Mouse (Mus musculus): Measurements from ENCODE around the gene Ranbp9. TPM values are rescaled to one million over a fixed set of nuclear protein-coding genes. Genes with fewer than 3 reads are reported as not detected.

Ranbp9 gene
- polyA plus RNA-seq, 1 experiment from 2014 or later: 10.6 TPM

GRCm38 (mm10) chr13:43469607-43470006, 11.5 kb downstream of the Ranbp9 start:
- Histone ChIP-seq H3K4me3 (no peak overlapping the region), H3K27ac (no peak overlapping the region), H3K27me3 (ENCODE audit: poor library complexity, severe bottlenecking) (no peaks in the 10 kb centered on the region), H3K36me3 (replicated peaks) (peaks cover 46% of the 10 kb centered on the region), H3K9me3 (peaks cover 18% of the 10 kb centered on the region; the same call in 1 of the 2 replicates), H3K4me1 (peaks cover 8% of the 10 kb centered on the region)
- no peak for DNase-seq (ENCODE audit: extremely low spot score, low spot score)
- WGBS: 80% methylated on average over 1 of the region's 1 CpGs

DNA sequence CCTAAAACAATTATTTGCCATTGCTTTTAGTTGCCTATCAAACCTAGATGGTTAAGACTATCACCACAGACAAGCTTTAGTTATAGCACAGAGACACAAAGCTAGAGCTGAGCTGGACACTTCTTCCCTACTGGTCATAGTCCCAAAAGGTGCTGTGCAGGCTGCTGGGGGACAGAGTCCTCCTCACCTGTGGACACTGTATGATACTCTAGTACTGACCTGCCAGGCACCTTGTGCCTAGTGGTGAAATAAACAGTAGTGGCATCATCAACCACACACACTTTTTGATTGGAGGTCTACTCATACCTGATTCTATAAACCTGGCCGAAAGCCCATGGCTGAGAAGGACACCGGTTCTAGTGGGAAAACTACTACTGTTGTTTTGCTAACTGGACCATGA, 16.5 kb downstream of the Ranbp9 start:
- 98% methylated on average over 2 of the region's 2 CpGs for WGBS
- H3K36me3 ChIP-seq (replicated peaks): peaks cover 50% of the 10 kb centered on the region
- no peaks in the 10 kb centered on the region for H3K27me3 ChIP-seq (ENCODE audit: poor library complexity, severe bottlenecking)
- H3K4me1 ChIP-seq: no peaks in the 10 kb centered on the region
- no peak overlapping the region for H3K4me3 ChIP-seq
- H3K9me3 ChIP-seq: peaks cover 17% of the 10 kb centered on the region; the same call in 1 of the 2 replicates
- DNase-seq (ENCODE audit: extremely low spot score, low spot score): no peak
- H3K27ac ChIP-seq: no peak overlapping the region

DNA sequence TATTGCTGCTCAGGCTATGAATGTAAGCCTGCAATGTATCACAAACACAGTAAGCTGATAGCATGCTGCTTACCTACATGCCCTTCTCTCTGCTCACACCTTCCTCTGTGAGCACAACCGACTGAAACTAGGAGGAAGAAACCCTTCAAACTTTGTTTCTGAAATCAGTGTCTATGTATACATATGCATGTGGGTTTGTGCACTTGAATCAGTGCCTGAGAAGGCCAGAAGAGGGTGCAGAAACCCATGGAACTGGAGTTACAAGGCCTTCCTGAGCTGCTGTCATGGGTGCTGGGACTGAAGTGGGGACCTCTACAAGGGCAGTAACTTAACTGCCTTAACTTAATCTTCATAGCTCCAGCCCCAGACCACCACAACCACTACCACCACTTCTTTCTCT, 23.9 kb downstream of the Ranbp9 start:
- H3K36me3 ChIP-seq (replicated peaks): peaks cover 23% of the 10 kb centered on the region
- H3K4me3 ChIP-seq: no peak overlapping the region
- H3K27me3 ChIP-seq (ENCODE audit: poor library complexity, severe bottlenecking): no peaks in the 10 kb centered on the region
- no peak overlapping the region for H3K27ac ChIP-seq
- WGBS: 91% methylated on average over 1 of the region's 1 CpGs
- DNase-seq (ENCODE audit: extremely low spot score, low spot score): no peak
- H3K4me1 ChIP-seq: peaks cover 17% of the 10 kb centered on the region
- peaks cover 3% of the 10 kb centered on the region; the same call in 1 of the 2 replicates for H3K9me3 ChIP-seq

DNA sequence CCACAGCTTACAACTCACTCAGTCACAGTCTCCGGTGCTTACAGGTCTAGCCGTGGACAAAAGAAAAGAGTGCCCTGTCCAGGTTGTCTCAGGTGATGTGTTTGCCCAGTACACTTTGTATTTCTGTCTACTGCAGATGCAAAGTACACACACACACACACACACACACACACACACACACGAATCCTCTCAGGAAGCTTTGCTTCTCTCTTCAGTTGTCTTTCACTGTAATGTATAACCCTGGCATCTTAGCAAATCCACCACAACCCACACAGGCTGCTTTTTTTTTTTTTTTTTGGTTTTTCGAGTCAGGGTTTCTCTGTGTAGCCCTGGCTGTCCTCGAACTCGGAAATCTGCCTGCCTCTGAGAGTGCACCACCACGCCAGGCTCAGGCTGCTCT, 26.7 kb downstream of the Ranbp9 start:
- Histone ChIP-seq H3K9me3 (no peaks in the 10 kb centered on the region), H3K4me1 (peaks cover 17% of the 10 kb centered on the region), H3K36me3 (replicated peaks) (peaks cover 10% of the 10 kb centered on the region), H3K27ac (no peak overlapping the region), H3K4me3 (no peak overlapping the region), H3K27me3 (ENCODE audit: poor library complexity, severe bottlenecking) (no peaks in the 10 kb centered on the region)
- DNase-seq (ENCODE audit: extremely low spot score, low spot score): no peak
- WGBS: 92% methylated on average over 7 of the region's 7 CpGs

DNA sequence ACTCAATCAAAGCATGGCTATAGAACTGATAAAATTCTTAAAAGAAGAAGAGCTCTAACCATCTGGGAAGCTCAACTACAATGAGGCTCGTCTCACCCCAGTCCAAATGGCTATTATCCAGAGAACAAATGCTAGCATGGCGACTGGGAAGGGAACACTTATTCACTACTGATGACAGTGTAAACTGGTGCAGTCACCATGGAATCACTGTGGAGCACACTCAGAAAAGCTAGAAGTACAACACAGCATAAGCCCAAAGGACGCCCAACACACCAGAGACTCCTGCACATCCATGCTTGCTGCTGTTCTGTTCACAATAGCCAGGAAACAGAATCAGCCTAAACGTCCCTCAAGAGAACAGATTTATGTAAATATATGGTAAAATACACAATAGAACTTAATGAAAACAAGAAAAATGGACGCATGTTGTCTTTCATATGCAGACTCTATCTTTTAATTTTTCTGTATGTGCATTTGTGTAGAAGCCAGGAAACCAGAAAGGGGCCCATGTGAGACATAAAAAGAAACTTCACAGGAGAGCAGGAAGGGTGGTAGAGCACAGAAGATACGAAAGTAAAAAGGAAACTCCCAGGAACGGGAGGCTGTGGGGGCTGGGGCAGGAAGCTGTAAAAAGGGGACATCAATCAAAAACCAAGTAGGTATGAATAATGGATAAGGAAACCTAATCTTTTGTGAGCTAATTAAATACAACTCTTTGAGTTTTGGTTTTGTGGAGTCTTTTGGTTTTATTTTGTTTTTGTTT, 28.1 kb downstream of the Ranbp9 start:
- 67% methylated on average over 7 of the region's 7 CpGs for WGBS
- Histone ChIP-seq H3K36me3 (replicated peaks) (peaks cover 10% of the 10 kb centered on the region), H3K27me3 (ENCODE audit: poor library complexity, severe bottlenecking) (no peaks in the 10 kb centered on the region), H3K4me1 (peaks cover 17% of the 10 kb centered on the region), H3K27ac (no peak overlapping the region), H3K9me3 (no peaks in the 10 kb centered on the region), H3K4me3 (no peak overlapping the region)
- DNase-seq (ENCODE audit: extremely low spot score, low spot score): no peak

GRCm38 (mm10) chr13:43452177-43452576, 28.9 kb downstream of the Ranbp9 start:
- H3K9me3 ChIP-seq: no peaks in the 10 kb centered on the region
- DNase-seq (ENCODE audit: extremely low spot score, low spot score): no peak
- H3K27ac ChIP-seq: no peak overlapping the region
- H3K4me1 ChIP-seq: peaks cover 20% of the 10 kb centered on the region
- WGBS: 90% methylated on average over 2 of the region's 2 CpGs
- H3K27me3 ChIP-seq (ENCODE audit: poor library complexity, severe bottlenecking): no peaks in the 10 kb centered on the region
- no peak overlapping the region for H3K4me3 ChIP-seq
- H3K36me3 ChIP-seq (replicated peaks): peaks cover 10% of the 10 kb centered on the region

- Histone ChIP-seq H3K27me3 (ENCODE audit: poor library complexity, severe bottlenecking) (no peaks in the 10 kb centered on the region), H3K36me3 (replicated peaks) (peaks cover 9% of the 10 kb centered on the region), H3K9me3 (no peaks in the 10 kb centered on the region), H3K4me3 (no peak overlapping the region), H3K4me1 (peaks cover 25% of the 10 kb centered on the region), H3K27ac (no peak overlapping the region)
- no peak for DNase-seq (ENCODE audit: extremely low spot score, low spot score)
- 86% methylated on average over 3 of the region's 3 CpGs for WGBS
These were observed 30.4 kb downstream of the Ranbp9 start for GRCm38 (mm10) chr13:43450686-43451085.

DNA sequence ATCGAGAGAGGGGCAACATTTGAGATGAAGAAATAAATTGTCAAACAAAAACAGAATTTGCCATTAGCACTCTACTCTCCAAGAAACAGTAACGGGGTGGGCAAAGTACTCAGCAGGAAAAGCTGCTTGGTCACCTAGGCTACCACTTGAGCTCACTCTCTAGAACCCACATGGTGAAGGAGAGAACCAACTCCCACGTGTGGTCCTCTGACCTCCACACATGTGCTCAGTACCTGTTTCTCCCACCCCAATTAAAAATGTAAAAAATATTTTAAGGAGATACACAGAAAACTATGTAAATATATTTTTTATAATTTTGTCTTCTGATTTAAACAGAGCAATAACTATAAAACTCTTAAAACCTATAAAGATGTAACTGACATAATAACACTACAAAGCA, 33.4 kb downstream of the Ranbp9 start:
- Histone ChIP-seq H3K9me3 (no peaks in the 10 kb centered on the region), H3K27me3 (ENCODE audit: poor library complexity, severe bottlenecking) (no peaks in the 10 kb centered on the region), H3K4me3 (no peak overlapping the region), H3K27ac (no peak overlapping the region), H3K36me3 (replicated peaks) (peaks cover 2% of the 10 kb centered on the region; the same call in 1 of the 2 replicates), H3K4me1 (peaks cover 9% of the 10 kb centered on the region; the same call in 1 of the 2 replicates)
- WGBS: 88% methylated on average over 3 of the region's 3 CpGs
- no peak for DNase-seq (ENCODE audit: extremely low spot score, low spot score)

GRCm38 (mm10) chr13:43445754-43446153, 35.3 kb downstream of the Ranbp9 start:
- peaks cover 8% of the 10 kb centered on the region; the same call in 1 of the 2 replicates for H3K4me1 ChIP-seq
- no peak overlapping the region for H3K4me3 ChIP-seq
- no peak for DNase-seq (ENCODE audit: extremely low spot score, low spot score)
- no peaks in the 10 kb centered on the region for H3K9me3 ChIP-seq
- peaks cover 2% of the 10 kb centered on the region; the same call in 1 of the 2 replicates for H3K36me3 ChIP-seq (replicated peaks)
- 94% methylated on average over 4 of the region's 4 CpGs for WGBS
- no peak overlapping the region for H3K27ac ChIP-seq
- H3K27me3 ChIP-seq (ENCODE audit: poor library complexity, severe bottlenecking): no peaks in the 10 kb centered on the region

DNA sequence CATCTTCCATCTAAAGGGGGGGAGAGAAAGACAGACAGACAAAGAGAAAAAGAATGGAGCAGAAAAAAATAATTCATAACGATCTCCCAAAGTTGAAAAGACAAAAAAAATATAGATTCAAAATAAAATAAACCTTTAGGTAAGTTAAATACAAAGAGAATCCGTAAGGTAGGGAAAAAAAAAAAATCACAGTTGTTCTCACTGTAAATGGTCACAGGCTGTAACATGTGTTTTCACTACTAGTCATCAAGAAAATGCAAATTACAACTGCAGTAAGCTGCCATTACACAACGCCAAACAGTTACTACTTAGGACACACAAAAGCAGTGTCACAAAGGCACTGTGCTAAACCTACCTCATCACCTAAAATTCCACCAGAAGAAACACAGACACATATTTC, 36.4 kb downstream of the Ranbp9 start:
- H3K9me3 ChIP-seq: no peaks in the 10 kb centered on the region
- peaks cover 8% of the 10 kb centered on the region; the same call in 1 of the 2 replicates for H3K4me1 ChIP-seq
- no peaks in the 10 kb centered on the region for H3K36me3 ChIP-seq (replicated peaks)
- DNase-seq (ENCODE audit: extremely low spot score, low spot score): no peak
- no peak overlapping the region for H3K4me3 ChIP-seq
- 93% methylated on average over 3 of the region's 3 CpGs for WGBS
- H3K27ac ChIP-seq: no peak overlapping the region
- H3K27me3 ChIP-seq (ENCODE audit: poor library complexity, severe bottlenecking): no peaks in the 10 kb centered on the region

- H3K27ac ChIP-seq: no peak overlapping the region
- H3K36me3 ChIP-seq (replicated peaks): no peaks in the 10 kb centered on the region
- DNase-seq (ENCODE audit: extremely low spot score, low spot score): no peak
- no peak overlapping the region for H3K4me3 ChIP-seq
- H3K9me3 ChIP-seq: no peaks in the 10 kb centered on the region
- WGBS: 95% methylated on average over 4 of the region's 4 CpGs
- H3K4me1 ChIP-seq: peaks cover 8% of the 10 kb centered on the region; the same call in 1 of the 2 replicates
- H3K27me3 ChIP-seq (ENCODE audit: poor library complexity, severe bottlenecking): no peaks in the 10 kb centered on the region
These were observed 37.4 kb downstream of the Ranbp9 start for GRCm38 (mm10) chr13:43443706-43444105.

DNA sequence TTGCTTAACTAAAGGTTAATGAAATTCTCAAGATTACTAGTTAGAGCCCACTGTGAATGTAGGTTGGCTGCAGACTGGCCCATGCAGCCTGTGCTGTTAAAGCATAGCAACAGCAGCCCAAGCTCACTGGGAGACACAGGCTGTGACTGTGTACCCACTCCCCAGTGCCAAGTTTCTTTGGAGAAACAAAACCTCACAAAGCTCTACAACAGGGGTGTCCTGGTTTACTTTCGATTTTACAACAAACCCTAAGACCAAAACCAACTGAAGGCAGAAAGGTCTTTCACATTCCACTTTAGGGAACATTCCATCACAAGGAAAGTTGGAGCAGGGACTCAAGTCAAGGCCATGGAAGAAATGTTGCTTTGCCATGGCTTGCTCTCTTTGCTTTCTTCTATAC, 38.5 kb downstream of the Ranbp9 start:
- Histone ChIP-seq H3K27me3 (ENCODE audit: poor library complexity, severe bottlenecking) (no peaks in the 10 kb centered on the region), H3K4me3 (no peak overlapping the region), H3K27ac (no peak overlapping the region), H3K4me1 (peaks cover 8% of the 10 kb centered on the region; the same call in 1 of the 2 replicates), H3K9me3 (peaks cover 2% of the 10 kb centered on the region; the same call in 1 of the 2 replicates), H3K36me3 (replicated peaks) (peaks cover 1% of the 10 kb centered on the region; the same call in 1 of the 2 replicates)
- 87% methylated on average over 1 of the region's 1 CpGs for WGBS
- DNase-seq (ENCODE audit: extremely low spot score, low spot score): no peak

DNA sequence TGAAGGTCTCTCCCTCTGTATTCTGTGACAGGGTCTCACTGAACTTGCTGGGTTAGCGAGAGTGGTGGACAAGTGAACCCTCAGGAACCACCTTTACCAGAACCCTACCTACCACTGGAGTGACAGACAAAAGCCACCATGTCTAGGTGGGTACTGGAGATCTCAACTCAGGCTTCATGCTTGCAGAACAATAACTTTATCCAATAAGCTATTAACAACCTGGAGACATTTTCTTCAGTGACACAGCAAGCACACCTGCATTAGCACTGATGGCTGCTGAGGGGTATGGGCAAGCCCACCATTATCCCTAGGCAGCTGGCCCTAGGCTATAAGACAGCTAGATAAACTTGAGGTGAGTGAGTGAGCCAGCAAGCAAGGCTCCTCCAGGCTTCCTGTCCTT, 40.7 kb downstream of the Ranbp9 start:
- H3K36me3 ChIP-seq (replicated peaks): peaks cover 2% of the 10 kb centered on the region; the same call in 1 of the 2 replicates
- no peak for DNase-seq (ENCODE audit: extremely low spot score, low spot score)
- no peak overlapping the region for H3K4me3 ChIP-seq
- peaks cover 4% of the 10 kb centered on the region; the same call in 1 of the 2 replicates for H3K9me3 ChIP-seq
- no peaks in the 10 kb centered on the region for H3K27me3 ChIP-seq (ENCODE audit: poor library complexity, severe bottlenecking)
- H3K4me1 ChIP-seq: no peaks in the 10 kb centered on the region
- 100% methylated on average over 1 of the region's 1 CpGs for WGBS
- H3K27ac ChIP-seq: no peak overlapping the region
